Mouse (Mus musculus) hindbrain, embryonic 11.5 days (tissue): ENCODE results near the gene Sec16a. TPM values are rescaled to one million over a fixed set of nuclear protein-coding genes. Genes with fewer than 3 reads are reported as not detected.

Experiments
- ATAC-seq: fragments of 200-750 bp; cut with Nextera tagmentation; 2 replicates; pipeline ENCODE4 v1.8.0; 2017; ENCODE audit warnings: mild to moderate bottlenecking, moderate TSS enrichment, moderate library complexity; ENCODE audit not compliant: low FRiP score
- DNase-seq: peaks from one replicate; pipeline ENCODE4 v3.0.0-alpha.2; 2015; ENCODE audit warnings: low spot score
- H3K27ac ChIP-seq: fragments of 300-500 bp; sonication (generic); 2 replicates; pipeline ENCODE4 v1.5.1; 2014; ENCODE audit warnings: mild to moderate bottlenecking, low read depth, low read length
- H3K27me3 ChIP-seq: fragments of 300-500 bp; sonication (generic); 2 replicates; pipeline ENCODE4 v1.6.1; 2014; ENCODE audit warnings: mild to moderate bottlenecking, low read length, moderate library complexity, mixed read lengths; ENCODE audit not compliant: control insufficient read depth, insufficient read depth
- H3K36me3 ChIP-seq: fragments of 300-500 bp; sonication (generic); 2 replicates; pipeline ENCODE4 v1.6.1; 2014; ENCODE audit warnings: mild to moderate bottlenecking, low read length, moderate library complexity, mixed read lengths; ENCODE audit not compliant: control insufficient read depth, insufficient read depth
- H3K4me1 ChIP-seq: fragments of 300-500 bp; sonication (generic); replicated peaks from 2 replicates; pipeline ENCODE4 v1.6.1; 2014; ENCODE audit warnings: low read length, mixed read lengths; ENCODE audit not compliant: control insufficient read depth, insufficient read depth
- H3K4me2 ChIP-seq: fragments of 300-500 bp; sonication (generic); replicated peaks from 2 replicates; pipeline ENCODE4 v1.6.1; 2014; ENCODE audit warnings: mild to moderate bottlenecking, low read depth, low read length
- H3K4me3 ChIP-seq: fragments of 300-500 bp; sonication (generic); 2 replicates; pipeline ENCODE4 v1.5.1; 2014; ENCODE audit warnings: low read depth, low read length
- H3K9ac ChIP-seq: fragments of 300-500 bp; sonication (generic); 2 replicates; pipeline ENCODE4 v1.6.1; 2014; ENCODE audit warnings: low read depth, low read length
- H3K9me3 ChIP-seq: fragments of 300-500 bp; sonication (generic); 2 replicates; pipeline ENCODE4 v1.6.1; 2016; ENCODE audit warnings: low read length; ENCODE audit not compliant: control insufficient read depth
- WGBS: fragments of 180-500 bp; shearing (Covaris S2); extraction: QIAGEN DNeasy Blood & Tissue Kit; methylation state at CpG from one replicate; pipeline ENCODE4 v1.1.7; 2014; 5-methylcytosine and 5-hydroxymethylcytosine counted together
- polyA plus RNA-seq: library from polyadenylated mRNA; unstranded; fragments of >200 nt; fragmentation: Nextera tagmentation; extraction: Ambion mirVana; gene quantifications from 2 replicates; pipeline ENCODE4 v1.2.1, GENCODE M21; 2014

The Sec16a gene
- polyA plus RNA-seq, 1 experiment from 2014 or later = 29.6 TPM

- H3K36me3 ChIP-seq = peaks cover 11% of the 10 kb centered on the region
- no peak overlapping the region for H3K27ac ChIP-seq
- H3K4me1 ChIP-seq = no peaks in the 10 kb centered on the region; the same call in 1 of the 2 replicates
- no peak overlapping the region for H3K4me2 ChIP-seq
- H3K4me3 ChIP-seq = no peak overlapping the region
- ATAC-seq = no peak
- H3K9me3 ChIP-seq = no peaks in the 10 kb centered on the region
- no peaks in the 10 kb centered on the region for H3K27me3 ChIP-seq
- no peak overlapping the region for H3K9ac ChIP-seq
- DNase-seq = no peak
- 85% methylated on average over 7 of the region's 7 CpGs for WGBS
Measured at GRCm38 (mm10) chr2:26438373-26438772, 6.6 kb downstream of the Sec16a start.

- no peak overlapping the region for H3K4me2 ChIP-seq
- DNase-seq = no peak
- H3K36me3 ChIP-seq = peaks cover 11% of the 10 kb centered on the region
- H3K4me3 ChIP-seq = no peak overlapping the region
- no peaks in the 10 kb centered on the region for H3K9me3 ChIP-seq
- no peaks in the 10 kb centered on the region for H3K4me1 ChIP-seq
- H3K27ac ChIP-seq = no peak overlapping the region
- H3K27me3 ChIP-seq = no peaks in the 10 kb centered on the region
- WGBS = 89% methylated on average over 4 of the region's 4 CpGs
- H3K9ac ChIP-seq = no peak overlapping the region
- no peak for ATAC-seq
Measured at GRCm38 (mm10) chr2:26437221-26437620, 7.8 kb downstream of the Sec16a start.

GRCm38 (mm10) chr2:26434791-26435572, 10.0 kb downstream of the Sec16a start:
- DNase-seq (no peak), ATAC-seq (no peak)
- no peaks in the 10 kb centered on the region for H3K27me3 ChIP-seq
- H3K4me2 ChIP-seq = no peak overlapping the region
- no peak overlapping the region for H3K27ac ChIP-seq
- no peaks in the 10 kb centered on the region for H3K9me3 ChIP-seq
- no peak overlapping the region for H3K4me3 ChIP-seq
- peaks cover 9% of the 10 kb centered on the region; the same call in 1 of the 2 replicates for H3K36me3 ChIP-seq
- WGBS = 89% methylated on average over 7 of the region's 7 CpGs
- H3K4me1 ChIP-seq = no peaks in the 10 kb centered on the region
- H3K9ac ChIP-seq = no peak overlapping the region

- Histone ChIP-seq H3K4me3 (no peak overlapping the region), H3K27ac (no peak overlapping the region), H3K9ac (no peak overlapping the region), H3K4me1 (no peaks in the 10 kb centered on the region), H3K4me2 (no peak overlapping the region), H3K27me3 (no peaks in the 10 kb centered on the region), H3K36me3 (peaks cover 30% of the 10 kb centered on the region), H3K9me3 (no peaks in the 10 kb centered on the region)
- no peak for ATAC-seq
- DNase-seq = no peak
- WGBS = 93% methylated on average over 5 of the region's 5 CpGs
Measured at GRCm38 (mm10) chr2:26429851-26430250, 15.2 kb downstream of the Sec16a start.

DNA sequence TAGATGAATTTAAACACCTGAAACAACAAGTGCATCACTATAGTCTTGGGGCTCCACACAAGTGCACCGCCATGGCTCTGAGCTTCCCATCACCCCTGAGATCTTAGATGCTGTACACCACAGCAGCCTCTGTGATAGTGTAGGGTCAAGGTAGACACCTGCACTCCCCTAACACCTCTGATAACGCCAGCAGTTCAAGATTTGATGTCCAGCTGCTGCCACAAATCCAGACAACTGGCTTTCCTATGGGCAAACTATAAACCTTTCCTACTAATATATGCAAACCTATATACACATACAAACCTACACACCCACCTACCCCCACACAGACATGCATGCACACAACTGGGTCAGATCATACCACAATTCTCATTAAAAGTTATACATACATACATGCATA, 20.5 kb downstream of the Sec16a start:
- Histone ChIP-seq H3K9me3 (no peaks in the 10 kb centered on the region), H3K27ac (no peak overlapping the region), H3K9ac (no peak overlapping the region), H3K4me2 (no peak overlapping the region), H3K27me3 (no peaks in the 10 kb centered on the region), H3K36me3 (peaks cover 39% of the 10 kb centered on the region), H3K4me1 (no peaks in the 10 kb centered on the region), H3K4me3 (no peak overlapping the region)
- ATAC-seq (no peak), DNase-seq (no peak)
- WGBS = 93% methylated on average over 2 of the region's 2 CpGs

- H3K27ac ChIP-seq = no peak overlapping the region
- H3K4me3 ChIP-seq = no peak overlapping the region
- WGBS = 96% methylated on average over 1 of the region's 1 CpGs
- no peak overlapping the region for H3K4me2 ChIP-seq
- DNase-seq = no peak
- no peaks in the 10 kb centered on the region for H3K9me3 ChIP-seq
- ATAC-seq = no peak
- H3K36me3 ChIP-seq = peaks cover 35% of the 10 kb centered on the region
- H3K4me1 ChIP-seq = no peaks in the 10 kb centered on the region
- no peak overlapping the region for H3K9ac ChIP-seq
- H3K27me3 ChIP-seq = no peaks in the 10 kb centered on the region
Measured at GRCm38 (mm10) chr2:26423086-26423485, 21.9 kb downstream of the Sec16a start.

GRCm38 (mm10) chr2:26421969-26422368, 23.0 kb downstream of the Sec16a start:
- no peak for DNase-seq
- peaks cover 27% of the 10 kb centered on the region for H3K36me3 ChIP-seq
- H3K4me2 ChIP-seq = no peak overlapping the region
- H3K4me1 ChIP-seq = no peaks in the 10 kb centered on the region
- 87% methylated on average over 2 of the region's 2 CpGs for whole genome bisulfite sequencing
- H3K9ac ChIP-seq = no peak overlapping the region
- no peaks in the 10 kb centered on the region for H3K27me3 ChIP-seq
- no peaks in the 10 kb centered on the region for H3K9me3 ChIP-seq
- no peak overlapping the region for H3K4me3 ChIP-seq
- H3K27ac ChIP-seq = no peak overlapping the region
- ATAC-seq = no peak

- Histone ChIP-seq H3K36me3 (peaks cover 13% of the 10 kb centered on the region), H3K9ac (no peak overlapping the region), H3K4me3 (no peak overlapping the region), H3K9me3 (no peaks in the 10 kb centered on the region), H3K27ac (no peak overlapping the region), H3K27me3 (no peaks in the 10 kb centered on the region), H3K4me2 (no peak overlapping the region), H3K4me1 (no peaks in the 10 kb centered on the region)
- 88% methylated on average over 1 of the region's 1 CpGs for WGBS
- ATAC-seq (no peak), DNase-seq (no peak)
Measured at GRCm38 (mm10) chr2:26418120-26418519, 26.9 kb downstream of the Sec16a start.

DNA sequence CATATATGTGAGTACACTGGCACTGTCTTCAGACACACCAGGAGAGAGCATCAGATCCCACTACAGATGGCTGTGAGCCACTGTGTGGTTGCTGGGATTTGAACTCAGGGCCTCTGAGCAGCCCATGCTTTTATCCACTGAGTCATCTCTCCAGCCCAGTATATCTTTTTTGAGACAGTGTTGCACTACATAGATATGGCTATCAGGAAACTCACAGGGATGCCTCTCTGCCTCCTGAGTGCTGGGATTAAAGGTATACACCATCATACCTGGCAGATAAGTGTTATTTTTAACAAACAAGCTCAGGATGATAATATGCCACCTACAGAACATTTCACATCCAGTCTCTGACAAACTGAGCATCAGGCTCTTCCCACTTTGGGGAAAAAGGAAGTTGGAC, 27.9 kb downstream of the Sec16a start:
- Histone ChIP-seq H3K9ac (no peak overlapping the region), H3K4me2 (no peak overlapping the region), H3K4me3 (no peak overlapping the region), H3K4me1 (no peaks in the 10 kb centered on the region), H3K36me3 (peaks cover 11% of the 10 kb centered on the region), H3K27me3 (no peaks in the 10 kb centered on the region), H3K9me3 (no peaks in the 10 kb centered on the region), H3K27ac (no peak overlapping the region)
- DNase-seq (no peak), ATAC-seq (no peak)
